Mouse (Mus musculus) left cerebral cortex, postnatal 4 days (tissue): ENCODE measurements at regions not wholly inside any gene's neighbourhood (a gene's known extent, or its start where the extent isn't known, plus 50 kb on each side); places are given as distances from the start of the nearest gene placed in this dataset.

Experiments used
- DNase-seq: peaks from one replicate; pipeline ENCODE4 v3.0.0-alpha.2; 2022
- intact Hi-C: fragments of 180-260 bp; cut with DNase I; formaldehyde crosslinking; loops from one replicate; pipeline ENCODE4 v1.15.1; 2025

GRCm38 (mm10) chr10:56582065-56582464 is 204.9 kb downstream of the Gja1 start:
- intact Hi-C loops = no loop called here
- peak; percentile 3 for DNase-seq

- intact Hi-C loops = no loop called here
- no peak for DNase-seq
Measured at GRCm38 (mm10) chr10:56587205-56587604, 210.1 kb downstream of the Gja1 start.

- intact Hi-C loops = no loop called here
- DNase-seq = no peak
Measured at GRCm38 (mm10) chr10:56597382-56597781, 220.3 kb downstream of the Gja1 start.

- no peak for DNase-seq
- intact Hi-C loops = no loop called here
Measured at GRCm38 (mm10) chr10:56598191-56598590, 221.1 kb downstream of the Gja1 start.

GRCm38 (mm10) chr10:56599923-56600322 is 222.8 kb downstream of the Gja1 start:
- intact Hi-C loops = no loop called here

GRCm38 (mm10) chr10:56611564-56612288 is 234.6 kb downstream of the Gja1 start:
- peak; percentile 3 for DNase-seq
- intact Hi-C loops = no loop called here

More at GRCm38 (mm10) chr10:56599923-56600322, 222.8 kb downstream of the Gja1 start:
- DNase-seq = no peak

GRCm38 (mm10) chr10:56642656-56643055 is 265.5 kb downstream of the Gja1 start:
- intact Hi-C loops = no loop called here
- DNase-seq = no peak

- no peak for DNase-seq
- intact Hi-C loops = no loop called here
Measured at GRCm38 (mm10) chr10:56643376-56644135, 266.4 kb downstream of the Gja1 start.

- DNase-seq = no peak
- intact Hi-C loops = no loop called here
Measured at GRCm38 (mm10) chr10:56660501-56660900, 283.4 kb downstream of the Gja1 start.

- intact Hi-C loops = no loop called here
- DNase-seq = no peak
Measured at GRCm38 (mm10) chr10:56673919-56674318, 296.8 kb downstream of the Gja1 start.

GRCm38 (mm10) chr10:56682901-56683300 is 305.8 kb downstream of the Gja1 start:
- intact Hi-C loops = no loop called here
- no peak for DNase-seq

- intact Hi-C loops = no loop called here
- DNase-seq = no peak
Measured at GRCm38 (mm10) chr10:56685655-56686250, 308.6 kb downstream of the Gja1 start.

- intact Hi-C loops = no loop called here
Measured at GRCm38 (mm10) chr10:56691467-56691866, 314.3 kb downstream of the Gja1 start.

GRCm38 (mm10) chr10:56695100-56695499 is 318.0 kb downstream of the Gja1 start:
- intact Hi-C loops = no loop called here
- no peak for DNase-seq

More at GRCm38 (mm10) chr10:56691467-56691866, 314.3 kb downstream of the Gja1 start:
- no peak for DNase-seq

- peak; percentile 10 for DNase-seq
- intact Hi-C loops = no loop called here
Measured at GRCm38 (mm10) chr10:56700126-56700525, 323.0 kb downstream of the Gja1 start.

- DNase-seq = no peak
- intact Hi-C loops = no loop called here
Measured at GRCm38 (mm10) chr10:56708411-56708810, 331.3 kb downstream of the Gja1 start.

- DNase-seq = no peak
- intact Hi-C loops = no loop called here
Measured at GRCm38 (mm10) chr10:56708886-56709285, 331.8 kb downstream of the Gja1 start.

- DNase-seq = no peak
- intact Hi-C loops = no loop called here
Measured at GRCm38 (mm10) chr10:56712611-56713105, 335.5 kb downstream of the Gja1 start.

GRCm38 (mm10) chr10:56737073-56737472 is 359.9 kb downstream of the Gja1 start:
- intact Hi-C loops = no loop called here

GRCm38 (mm10) chr10:56739621-56740020 is 362.5 kb downstream of the Gja1 start:
- DNase-seq = no peak
- intact Hi-C loops = no loop called here

More at GRCm38 (mm10) chr10:56737073-56737472, 359.9 kb downstream of the Gja1 start:
- no peak for DNase-seq

GRCm38 (mm10) chr10:56752134-56752533 is 375.0 kb downstream of the Gja1 start:
- DNase-seq = no peak
- intact Hi-C loops = no loop called here
